Mouse (Mus musculus) neural tube, embryonic 15.5 days (tissue): ENCODE data around the gene Vim. TPM values are rescaled to one million over a fixed set of nuclear protein-coding genes. Genes with fewer than 3 reads are reported as not detected.
A peak's percentile ranks its signal among the peaks of the same experiment; 100 is the strongest.

Experiments used
- ATAC-seq: fragments of 200-750 bp; cut with Nextera tagmentation; 2 replicates; pipeline ENCODE4 v1.8.0; 2017; ENCODE audit warnings: mild to moderate bottlenecking, moderate TSS enrichment, moderate library complexity; ENCODE audit not compliant: low FRiP score
- H3K27ac ChIP-seq: fragments of 300-500 bp; sonication (generic); replicated peaks from 2 replicates; pipeline ENCODE4 v1.5.1; 2015; ENCODE audit warnings: mild to moderate bottlenecking, inconsistent platforms
- H3K27me3 ChIP-seq: fragments of 300-500 bp; sonication (generic); replicated peaks from 2 replicates; pipeline ENCODE4 v1.6.1; 2015; ENCODE audit warnings: inconsistent platforms
- H3K36me3 ChIP-seq: fragments of 300-500 bp; sonication (generic); 2 replicates; pipeline ENCODE4 v1.6.1; 2015; ENCODE audit warnings: inconsistent platforms
- H3K4me1 ChIP-seq: fragments of 300-500 bp; sonication (generic); 2 replicates; pipeline ENCODE4 v1.6.1; 2015; ENCODE audit warnings: inconsistent platforms
- H3K4me2 ChIP-seq: fragments of 300-500 bp; sonication (generic); 2 replicates; pipeline ENCODE4 v1.6.1; 2015; ENCODE audit warnings: inconsistent platforms, mild to moderate bottlenecking, moderate library complexity
- H3K4me3 ChIP-seq: fragments of 300-500 bp; sonication (generic); replicated peaks from 2 replicates; pipeline ENCODE4 v1.5.1; 2015; ENCODE audit warnings: mild to moderate bottlenecking, inconsistent platforms
- H3K9ac ChIP-seq: fragments of 300-500 bp; sonication (generic); replicated peaks from 2 replicates; pipeline ENCODE4 v1.6.1; 2015; ENCODE audit warnings: mild to moderate bottlenecking, inconsistent platforms
- H3K9me3 ChIP-seq: fragments of 300-500 bp; sonication (generic); replicated peaks from 2 replicates; pipeline ENCODE4 v1.6.1; 2016; ENCODE audit warnings: inconsistent platforms
- WGBS: fragments of 180-500 bp; shearing (Covaris S2); methylation state at CpG from one replicate; pipeline ENCODE4 v1.1.7; 2015; ENCODE audit warnings: mixed read lengths; 5-methylcytosine and 5-hydroxymethylcytosine counted together
- polyA plus RNA-seq: library from polyadenylated mRNA; unstranded; fragments of >200 nt; fragmentation: Nextera tagmentation; extraction: Ambion mirVana; gene quantifications from 2 replicates; pipeline ENCODE4 v1.2.1, GENCODE M21; 2015

Gene Vim
- polyA plus RNA-seq, 1 experiment from 2014 or later: 441 TPM

GRCm38 (mm10) chr2:13543519-13544124, 30.1 kb upstream of the Vim start:
- ATAC-seq: peak; percentile 37
- Histone ChIP-seq H3K4me2 (peak overlapping the region; percentile 72), H3K4me1 (peaks cover 9% of the 10 kb centered on the region), H3K9me3 (no peaks in the 10 kb centered on the region), H3K4me3 (peak overlapping the region; percentile 73), H3K27ac (peak overlapping the region; percentile 94), H3K27me3 (no peaks in the 10 kb centered on the region), H3K36me3 (no peaks in the 10 kb centered on the region), H3K9ac (peak overlapping the region; percentile 85)
- WGBS: 39% methylated on average over 8 of the region's 8 CpGs

DNA sequence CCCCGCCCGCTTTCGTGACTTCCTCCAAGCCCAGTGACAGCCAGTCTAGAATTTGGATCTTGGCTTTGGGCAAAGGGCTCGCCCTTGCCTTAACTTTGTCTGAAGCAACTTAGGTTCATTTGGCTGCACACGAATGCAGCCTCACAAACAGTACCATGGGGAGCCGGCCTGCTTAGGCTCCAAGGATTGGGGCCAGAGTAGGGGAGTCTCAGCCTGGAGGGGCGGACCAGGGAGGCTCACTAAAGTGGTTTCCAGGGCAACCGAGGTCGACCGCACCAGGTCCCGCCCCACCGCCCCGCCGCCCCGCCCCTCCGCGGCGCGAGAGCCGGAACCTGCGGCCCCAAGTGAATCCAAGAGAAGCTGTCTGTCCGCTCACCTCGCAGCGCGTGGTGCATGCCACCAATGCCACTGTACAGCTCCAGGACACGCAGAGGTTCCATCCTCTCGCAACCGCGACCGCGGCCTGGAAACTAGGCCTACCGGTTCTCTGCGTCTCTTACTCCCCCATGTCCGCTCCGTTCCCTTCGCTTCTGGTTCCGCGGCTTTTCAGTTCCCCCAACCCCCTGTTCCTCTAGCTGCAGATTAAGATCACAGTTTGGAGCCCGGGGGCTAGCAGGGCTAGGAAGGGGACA, 29.4 kb upstream of the Vim start, which contains the start of gene Trdmt1:
Gene Trdmt1, minus strand, starts transcription at position 476 of the 632 bp plus-strand sequence.
- WGBS: under 1% methylated on average over 38 of the region's 39 CpGs
- peak; percentile 96 for ATAC-seq
- Histone ChIP-seq H3K4me1 (peaks cover 9% of the 10 kb centered on the region), H3K9ac (peak within 1 kb of the TSS; percentile 85), H3K4me2 (peak within 1 kb of the TSS; percentile 72), H3K4me3 (peak within 1 kb of the TSS; percentile 73), H3K27me3 (no peaks in the 10 kb centered on the region), H3K9me3 (no peaks in the 10 kb centered on the region), H3K27ac (peak within 1 kb of the TSS; percentile 94), H3K36me3 (no peaks in the 10 kb centered on the region)

GRCm38 (mm10) chr2:13548749-13549148, 25.0 kb upstream of the Vim start:
- H3K27me3 ChIP-seq: no peaks in the 10 kb centered on the region
- no peaks in the 10 kb centered on the region for H3K36me3 ChIP-seq
- no peak overlapping the region for H3K9ac ChIP-seq
- H3K4me3 ChIP-seq: no peak overlapping the region
- 73% methylated on average over 3 of the region's 3 CpGs for WGBS
- H3K27ac ChIP-seq: no peak overlapping the region
- ATAC-seq: no peak
- H3K9me3 ChIP-seq: no peaks in the 10 kb centered on the region
- peaks cover 6% of the 10 kb centered on the region for H3K4me1 ChIP-seq
- no peak overlapping the region for H3K4me2 ChIP-seq

DNA sequence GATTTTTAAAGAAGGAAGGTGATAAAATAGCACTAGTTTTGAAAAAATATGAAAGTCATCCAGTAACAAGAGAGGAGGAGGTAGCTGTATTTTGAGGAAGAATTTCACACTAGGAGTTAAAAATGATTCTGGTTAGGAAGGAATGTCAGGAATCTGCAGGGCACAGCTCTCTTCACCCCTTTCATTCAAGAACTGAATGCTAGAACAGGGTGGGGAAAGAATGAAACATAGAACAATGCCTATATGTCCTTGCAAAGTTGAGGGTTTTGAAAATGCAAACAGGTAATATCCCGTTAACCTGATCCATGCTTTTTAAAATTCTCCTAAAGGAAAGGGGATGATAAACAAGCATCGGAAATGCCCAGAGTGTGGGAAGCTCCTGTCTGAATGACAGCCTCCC, 19.8 kb upstream of the Vim start:
- Histone ChIP-seq H3K36me3 (no peaks in the 10 kb centered on the region), H3K27me3 (no peaks in the 10 kb centered on the region), H3K9me3 (no peaks in the 10 kb centered on the region), H3K27ac (no peak overlapping the region), H3K4me3 (no peak overlapping the region), H3K4me2 (no peak overlapping the region), H3K9ac (no peak overlapping the region), H3K4me1 (no peaks in the 10 kb centered on the region)
- ATAC-seq: no peak
- WGBS: 72% methylated on average over 2 of the region's 2 CpGs

DNA sequence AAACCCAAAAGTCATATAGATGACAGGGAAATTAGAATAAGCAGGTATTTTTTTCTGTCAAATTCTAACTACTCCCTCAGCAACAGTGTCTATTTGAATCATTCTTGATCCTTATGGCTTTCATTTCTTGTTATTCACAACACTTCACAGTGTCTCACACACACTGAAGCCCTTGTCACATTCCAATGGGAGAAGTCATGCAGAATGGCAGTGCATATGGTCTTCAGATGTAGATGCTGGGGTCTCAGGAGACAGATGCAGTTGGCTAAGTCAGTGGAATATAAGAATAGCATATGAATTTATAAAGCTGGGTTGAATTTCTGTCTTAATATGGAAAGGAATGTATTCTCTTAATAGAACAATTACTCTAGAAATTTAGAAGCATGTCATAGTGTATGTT, 17.5 kb upstream of the Vim start:
- Histone ChIP-seq H3K4me1 (no peaks in the 10 kb centered on the region), H3K27ac (no peak overlapping the region), H3K27me3 (no peaks in the 10 kb centered on the region), H3K9me3 (no peaks in the 10 kb centered on the region), H3K4me2 (no peak overlapping the region), H3K36me3 (no peaks in the 10 kb centered on the region), H3K9ac (no peak overlapping the region), H3K4me3 (no peak overlapping the region)
- no peak for ATAC-seq

- Histone ChIP-seq H3K27me3 (no peaks in the 10 kb centered on the region), H3K4me1 (no peaks in the 10 kb centered on the region), H3K4me2 (no peak overlapping the region), H3K9me3 (no peaks in the 10 kb centered on the region), H3K27ac (no peak overlapping the region), H3K4me3 (no peak overlapping the region), H3K9ac (no peak overlapping the region), H3K36me3 (no peaks in the 10 kb centered on the region)
- ATAC-seq: no peak
- WGBS: 86% methylated on average over 9 of the region's 9 CpGs
These were observed 16.3 kb upstream of the Vim start for GRCm38 (mm10) chr2:13557145-13558030.

GRCm38 (mm10) chr2:13558607-13559262, 15.0 kb upstream of the Vim start:
- H3K4me3 ChIP-seq: no peak overlapping the region
- H3K4me2 ChIP-seq: no peak overlapping the region
- 39% methylated on average over 5 of the region's 5 CpGs for WGBS
- H3K27ac ChIP-seq: no peak overlapping the region
- no peaks in the 10 kb centered on the region for H3K9me3 ChIP-seq
- no peak overlapping the region for H3K9ac ChIP-seq
- no peaks in the 10 kb centered on the region for H3K4me1 ChIP-seq
- H3K27me3 ChIP-seq: no peaks in the 10 kb centered on the region
- ATAC-seq: no peak
- H3K36me3 ChIP-seq: no peaks in the 10 kb centered on the region

DNA sequence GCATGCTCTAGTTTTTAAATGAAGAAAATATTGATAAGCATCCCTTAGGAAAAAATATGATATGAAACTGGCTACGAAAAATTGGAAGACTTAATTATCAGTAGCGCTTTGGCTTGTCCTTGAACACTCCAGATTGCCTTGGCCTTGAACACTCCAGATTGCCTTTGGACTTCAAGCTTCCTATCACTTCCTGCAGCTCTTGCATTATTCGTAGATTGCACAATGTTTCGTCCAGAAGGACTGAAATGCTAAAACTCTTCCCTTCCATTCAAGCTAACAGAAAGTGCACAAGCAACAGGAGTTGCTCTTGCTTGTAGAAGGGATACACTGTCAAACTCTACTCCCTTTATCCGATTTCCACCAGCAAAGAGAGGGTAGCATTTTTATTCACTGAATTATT, 14.4 kb upstream of the Vim start:
- H3K9ac ChIP-seq: no peak overlapping the region
- no peaks in the 10 kb centered on the region for H3K36me3 ChIP-seq
- no peaks in the 10 kb centered on the region for H3K27me3 ChIP-seq
- 90% methylated on average over 5 of the region's 5 CpGs for WGBS
- no peaks in the 10 kb centered on the region for H3K4me1 ChIP-seq
- no peak overlapping the region for H3K27ac ChIP-seq
- H3K9me3 ChIP-seq: no peaks in the 10 kb centered on the region
- ATAC-seq: no peak
- H3K4me2 ChIP-seq: no peak overlapping the region
- H3K4me3 ChIP-seq: no peak overlapping the region

GRCm38 (mm10) chr2:13559729-13560128, 14.0 kb upstream of the Vim start:
- Histone ChIP-seq H3K36me3 (no peaks in the 10 kb centered on the region), H3K4me2 (no peak overlapping the region), H3K4me3 (no peak overlapping the region), H3K27ac (no peak overlapping the region), H3K27me3 (no peaks in the 10 kb centered on the region), H3K4me1 (no peaks in the 10 kb centered on the region), H3K9ac (no peak overlapping the region), H3K9me3 (no peaks in the 10 kb centered on the region)
- no peak for ATAC-seq
- WGBS: 82% methylated on average over 5 of the region's 5 CpGs

GRCm38 (mm10) chr2:13560396-13560795, 13.3 kb upstream of the Vim start:
- Histone ChIP-seq H3K36me3 (no peaks in the 10 kb centered on the region), H3K9me3 (no peaks in the 10 kb centered on the region), H3K27me3 (no peaks in the 10 kb centered on the region), H3K4me3 (no peak overlapping the region), H3K27ac (no peak overlapping the region), H3K9ac (no peak overlapping the region), H3K4me2 (no peak overlapping the region), H3K4me1 (no peaks in the 10 kb centered on the region)
- 92% methylated on average over 2 of the region's 2 CpGs for WGBS
- ATAC-seq: no peak

DNA sequence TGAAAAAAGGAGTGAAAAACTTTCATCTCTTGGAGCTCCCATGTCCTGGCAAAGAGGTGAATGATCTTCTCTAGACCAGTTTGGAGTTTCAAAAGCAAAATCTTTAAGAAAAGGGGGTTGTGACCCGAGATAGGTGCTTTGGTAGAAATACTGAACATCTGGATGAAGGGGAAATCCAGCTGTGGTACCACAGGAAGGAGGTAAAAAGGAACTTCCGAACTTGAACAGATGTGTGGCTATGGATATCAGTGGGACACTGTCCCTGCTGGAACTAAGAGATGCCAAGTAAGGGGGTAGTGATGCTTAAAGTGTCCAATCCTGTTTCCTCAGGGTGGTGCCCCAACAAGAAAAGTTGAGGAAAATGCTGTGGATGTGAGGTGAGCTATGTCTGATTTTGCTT, 3.6 kb upstream of the Vim start:
- Histone ChIP-seq H3K9ac (no peak overlapping the region), H3K36me3 (no peaks in the 10 kb centered on the region), H3K4me1 (peaks cover 25% of the 10 kb centered on the region), H3K27me3 (no peaks in the 10 kb centered on the region), H3K27ac (no peak overlapping the region), H3K4me2 (no peak overlapping the region), H3K9me3 (no peaks in the 10 kb centered on the region), H3K4me3 (no peak overlapping the region)
- WGBS: 83% methylated on average over 2 of the region's 2 CpGs
- ATAC-seq: no peak
